Mouse (Mus musculus) heart, embryonic 10.5 days (tissue): ENCODE measurements at regions not wholly inside any gene's neighbourhood (a gene's known extent, or its start where the extent isn't known, plus 50 kb on each side); places are given as distances from the start of the nearest gene placed in this dataset.

Experiments
- DNase-seq: peaks from one replicate; pipeline ENCODE4 v3.0.0-alpha.2; 2017; ENCODE audit warnings: low spot score
- H3K27ac ChIP-seq: fragments of 300-500 bp; sonication (generic); 2 replicates; pipeline ENCODE4 v1.5.1; 2016; ENCODE audit warnings: mild to moderate bottlenecking
- H3K27me3 ChIP-seq: fragments of 300-500 bp; sonication (generic); 2 replicates; pipeline ENCODE4 v1.6.1; 2016; ENCODE audit warnings: mild to moderate bottlenecking; ENCODE audit not compliant: poor library complexity, insufficient read depth, severe bottlenecking
- H3K36me3 ChIP-seq: fragments of 300-500 bp; sonication (generic); 2 replicates; pipeline ENCODE4 v1.6.1; 2016; ENCODE audit warnings: mild to moderate bottlenecking, moderate library complexity
- H3K4me1 ChIP-seq: fragments of 300-500 bp; sonication (generic); 2 replicates; pipeline ENCODE4 v1.6.1; 2016; ENCODE audit warnings: mild to moderate bottlenecking
- H3K4me3 ChIP-seq: fragments of 300-500 bp; sonication (generic); 2 replicates; pipeline ENCODE4 v1.5.1; 2016; ENCODE audit warnings: mild to moderate bottlenecking, moderate library complexity
- H3K9me3 ChIP-seq: fragments of 300-500 bp; sonication (generic); 2 replicates; pipeline ENCODE4 v1.6.1; 2016; ENCODE audit warnings: mild to moderate bottlenecking, moderate library complexity
- WGBS: fragments of 180-500 bp; shearing (Covaris S2); methylation state at CpG from one replicate; pipeline ENCODE4 v1.1.7; 2016; 5-methylcytosine and 5-hydroxymethylcytosine counted together

DNA sequence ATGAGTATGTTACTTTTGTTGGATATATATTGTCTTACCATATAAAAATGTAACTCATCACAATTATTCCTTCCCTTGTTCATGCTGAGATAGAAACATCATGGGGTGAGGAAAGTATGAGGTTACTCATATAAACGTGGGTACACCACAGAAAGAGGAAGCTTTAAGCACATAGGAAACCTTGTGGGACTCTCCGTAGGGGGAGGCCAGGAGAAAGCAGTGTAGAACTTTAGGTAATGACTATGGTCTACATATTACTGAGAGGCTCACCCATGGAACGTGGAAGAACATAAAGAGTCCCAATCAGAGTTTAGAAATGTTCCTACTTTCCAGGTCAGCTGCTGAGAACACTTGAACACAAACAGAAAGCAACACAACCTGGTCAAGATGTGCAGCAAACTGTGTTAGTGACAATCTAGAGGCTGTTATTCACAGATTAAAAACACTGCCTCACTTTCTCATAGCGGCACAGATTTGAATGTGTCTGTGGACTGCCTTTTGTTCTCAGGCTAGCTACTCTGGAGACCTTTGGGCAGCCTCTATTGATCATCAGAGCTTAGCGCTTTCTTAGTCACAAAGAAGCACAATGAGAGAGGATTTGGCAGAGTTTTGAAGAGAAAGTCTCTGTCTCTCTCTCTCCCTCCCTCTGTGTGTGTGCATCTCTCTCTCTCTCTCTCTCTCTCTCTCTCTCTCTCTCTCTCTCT is 51.4 kb upstream of the Tab2 start:
- H3K27ac ChIP-seq, result no peak overlapping the region
- H3K9me3 ChIP-seq, result no peaks in the 10 kb centered on the region
- H3K4me3 ChIP-seq, result no peak overlapping the region
- H3K36me3 ChIP-seq, result no peaks in the 10 kb centered on the region
- no peak for DNase-seq
- WGBS, result 79% methylated on average over 5 of the region's 5 CpGs
- H3K4me1 ChIP-seq, result peaks cover 13% of the 10 kb centered on the region
- no peaks in the 10 kb centered on the region for H3K27me3 ChIP-seq
